Mouse (Mus musculus) left cerebral cortex, adult 8-10 months (tissue): ENCODE measurements around the gene Gzma. TPM values are rescaled to one million over a fixed set of nuclear protein-coding genes. Genes with fewer than 3 reads are reported as not detected.

Experiments
- DNase-seq, 2 experiments: peaks; one replicate each; pipeline ENCODE4 v3.0.0; 2022; ENCODE audit warnings: low spot score in 2 of 2
- total RNA-seq, 4 experiments: library from RNA; stranded (reverse); gene quantifications; 2 replicates each; pipeline ENCODE4 v1.2.4; 2022

Gene Gzma
- total RNA-seq: not detected

GRCm38 (mm10) chr13:113100879-113101278, at the start of gene Gzma:
TSS of gene Gzma (minus strand) at chr13:113100981.
- DNase-seq: no peak

- DNase-seq: no peak
Measured at GRCm38 (mm10) chr13:113139597-113139996, 38.8 kb upstream of the Gzma start.

- DNase-seq: peak in 1 of 2 experiments; percentile 17
Measured at GRCm38 (mm10) chr13:113129974-113130373, 29.2 kb upstream of the Gzma start.

GRCm38 (mm10) chr13:113121326-113121725, 20.5 kb upstream of the Gzma start:
- no peak for DNase-seq

- DNase-seq: no peak
Measured at GRCm38 (mm10) chr13:113120324-113121237, 19.8 kb upstream of the Gzma start.

GRCm38 (mm10) chr13:113118977-113119376, 18.2 kb upstream of the Gzma start:
- DNase-seq: no peak

- DNase-seq: no peak
Measured at GRCm38 (mm10) chr13:113104759-113105158, 4.0 kb upstream of the Gzma start.

- no peak for DNase-seq
Measured at GRCm38 (mm10) chr13:113101804-113102203, 1.0 kb upstream of the Gzma start.

GRCm38 (mm10) chr13:113098406-113098805, 2.4 kb downstream of the Gzma start:
- no peak for DNase-seq

- DNase-seq: no peak
Measured at GRCm38 (mm10) chr13:113097011-113097410, 3.8 kb downstream of the Gzma start.

GRCm38 (mm10) chr13:113094618-113095017, 6.2 kb downstream of the Gzma start:
- no peak for DNase-seq

- no peak for DNase-seq
Measured at GRCm38 (mm10) chr13:113090489-113090888, 10.3 kb downstream of the Gzma start.

GRCm38 (mm10) chr13:113087226-113088017, 13.4 kb downstream of the Gzma start:
- no peak for DNase-seq

GRCm38 (mm10) chr13:113084732-113085131, 16.0 kb downstream of the Gzma start:
- no peak for DNase-seq

- no peak for DNase-seq
Measured at GRCm38 (mm10) chr13:113082101-113082500, 18.7 kb downstream of the Gzma start.

GRCm38 (mm10) chr13:113079021-113079420, 21.8 kb downstream of the Gzma start:
- no peak for DNase-seq

- no peak for DNase-seq
Measured at GRCm38 (mm10) chr13:113064542-113064941, 36.2 kb downstream of the Gzma start.

- no peak for DNase-seq
Measured at GRCm38 (mm10) chr13:113061746-113062145, 39.0 kb downstream of the Gzma start.

GRCm38 (mm10) chr13:113055826-113056225, 45.0 kb downstream of the Gzma start:
- no peak for DNase-seq

GRCm38 (mm10) chr13:113054230-113054629, 46.6 kb downstream of the Gzma start:
- no peak for DNase-seq

- no peak for DNase-seq
Measured at GRCm38 (mm10) chr13:113047647-113048046, 53.1 kb downstream of the Gzma start.

GRCm38 (mm10) chr13:113047018-113047417, 53.8 kb downstream of the Gzma start:
- DNase-seq: no peak
